Mouse (Mus musculus) layer of hippocampus, adult 9-10 months (tissue): Measurements from ENCODE around the gene Lingo1.

Experiments
- DNase-seq: peaks from one replicate; pipeline ENCODE4 v3.0.0; 2022; ENCODE audit warnings: low spot score

The Lingo1 gene

DNA sequence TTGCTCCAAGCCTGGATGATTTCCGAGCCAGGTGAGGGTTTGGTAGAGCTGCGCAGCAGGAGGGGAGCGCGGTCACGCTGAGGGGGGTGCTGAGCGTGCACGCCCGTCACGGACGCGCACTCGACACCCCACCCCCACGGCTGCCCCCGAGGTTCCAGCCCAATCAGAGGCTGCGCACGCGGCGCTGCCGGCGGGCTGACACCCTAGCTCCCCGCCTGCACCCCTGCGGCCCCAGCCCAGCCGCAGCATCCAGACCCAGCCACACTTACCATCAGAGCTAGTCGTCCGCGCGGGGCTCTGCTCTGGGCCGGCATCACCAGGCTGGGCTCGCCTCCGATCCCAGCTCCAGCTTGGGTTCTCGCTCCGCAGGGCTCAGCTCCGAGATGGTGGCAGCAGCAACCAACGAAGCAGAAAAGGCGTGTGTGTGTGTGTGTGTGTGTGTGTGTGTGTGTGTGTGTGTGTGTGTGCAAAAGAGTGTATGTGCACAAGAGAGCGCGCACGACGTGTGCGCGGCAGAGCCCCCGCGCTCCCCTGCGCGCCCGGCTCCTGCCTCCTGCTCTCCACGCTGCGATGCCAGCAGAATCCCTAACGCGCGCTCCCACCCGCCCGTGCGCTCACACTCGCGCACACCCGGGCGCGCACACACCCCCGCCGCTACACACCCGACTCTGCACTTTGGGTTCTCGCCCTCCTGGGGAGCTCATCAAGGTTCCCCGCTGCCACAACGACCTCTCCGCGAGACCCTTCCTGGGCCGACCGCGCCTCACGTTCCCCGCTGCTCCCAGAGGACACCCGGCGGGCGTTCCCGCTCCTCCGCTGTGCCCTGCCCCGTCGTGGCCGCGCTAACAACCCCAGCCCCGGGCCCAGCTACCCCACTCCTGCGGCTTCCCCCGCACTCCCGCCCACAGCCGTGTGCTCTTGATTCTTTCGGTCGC is at the start of gene Lingo1:
TSS of gene Lingo1 (minus strand) at position 748 of the 935 bp plus-strand sequence.
- DNase-seq = no peak

DNA sequence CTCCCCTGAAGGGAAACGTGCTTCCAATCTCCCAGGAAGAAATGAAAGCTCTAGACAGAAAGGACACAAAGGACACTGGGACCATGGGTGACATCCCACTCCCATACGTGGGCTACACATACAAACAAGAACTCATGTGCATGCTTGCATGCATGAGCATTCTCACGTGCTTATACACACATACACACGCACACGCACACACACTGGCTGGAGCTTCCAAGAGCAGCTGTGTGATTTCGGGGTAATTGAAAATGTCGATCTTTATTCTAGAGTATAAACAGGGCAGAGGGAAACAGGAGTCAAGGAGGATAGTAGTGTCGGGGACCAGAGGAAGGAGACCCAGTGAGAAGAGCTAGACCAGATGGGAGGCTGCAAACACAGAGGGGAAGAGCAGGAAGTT is 48.4 kb upstream of the Lingo1 start:
- no peak for DNase-seq

DNA sequence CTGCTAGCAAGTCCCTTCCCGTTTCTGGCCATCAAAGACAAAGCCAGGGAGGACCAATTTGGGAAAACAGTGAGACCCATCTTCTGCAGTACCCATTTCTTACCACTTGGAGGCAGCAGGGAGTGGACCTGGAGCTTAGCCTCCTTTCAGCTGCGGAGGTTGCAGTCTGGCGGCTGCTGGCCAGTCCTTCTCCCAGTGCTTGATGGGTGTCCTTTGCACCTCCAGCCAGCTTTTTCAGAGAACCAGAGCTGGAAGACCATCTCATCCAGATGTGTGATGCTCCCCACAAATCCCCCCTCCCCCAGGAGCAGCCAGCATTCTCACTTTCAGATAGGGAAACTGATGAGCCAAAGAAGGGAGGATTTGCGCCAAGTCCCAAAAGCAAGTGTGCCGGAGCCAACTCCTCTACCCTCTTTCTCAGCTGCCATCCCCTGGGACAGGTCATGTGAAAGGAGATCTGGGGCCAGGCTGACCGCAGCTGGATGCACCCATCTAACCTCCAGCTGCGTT is 47.5 kb upstream of the Lingo1 start:
- peak; percentile 58 for DNase-seq

DNA sequence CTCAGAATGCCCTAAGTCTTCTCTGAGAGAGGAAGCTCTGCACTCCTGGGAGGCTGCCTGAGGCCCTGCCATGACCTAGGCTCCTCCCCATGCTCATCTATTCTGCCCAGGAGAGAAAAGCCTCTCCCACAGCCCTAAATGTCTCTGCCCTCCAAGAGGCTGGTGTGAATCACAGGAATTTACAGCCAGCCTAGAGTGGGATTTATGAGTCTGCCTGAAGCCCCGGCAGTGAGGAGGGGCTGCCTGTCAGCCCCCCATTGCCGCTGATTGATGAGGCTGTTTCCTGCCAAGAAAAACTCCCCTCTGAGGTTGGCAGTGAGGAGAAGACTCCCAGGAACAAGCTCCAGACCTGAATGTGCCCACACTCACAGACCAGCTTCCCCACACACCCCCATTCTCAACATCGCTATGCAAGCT is 46.0 kb upstream of the Lingo1 start:
- no peak for DNase-seq

DNA sequence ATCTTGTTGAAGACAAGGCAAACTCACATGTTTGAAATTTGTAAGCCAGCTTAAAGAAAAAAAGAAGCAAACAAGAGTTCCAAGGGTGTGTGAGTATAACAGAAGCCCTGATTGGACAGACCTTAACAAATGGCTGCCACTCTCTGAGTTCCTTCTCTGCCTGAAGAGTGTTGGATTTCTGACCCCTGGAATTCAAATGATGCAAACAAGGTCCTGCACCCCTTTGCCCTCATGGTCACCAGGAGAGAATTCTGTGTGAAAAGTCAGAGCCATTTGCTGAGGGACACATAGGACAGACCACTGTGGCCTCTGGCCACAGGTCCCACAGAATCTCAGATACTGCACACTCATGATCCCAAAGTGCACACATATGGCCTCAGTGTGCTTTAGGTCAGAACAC is 45.6 kb upstream of the Lingo1 start:
- no peak for DNase-seq

DNA sequence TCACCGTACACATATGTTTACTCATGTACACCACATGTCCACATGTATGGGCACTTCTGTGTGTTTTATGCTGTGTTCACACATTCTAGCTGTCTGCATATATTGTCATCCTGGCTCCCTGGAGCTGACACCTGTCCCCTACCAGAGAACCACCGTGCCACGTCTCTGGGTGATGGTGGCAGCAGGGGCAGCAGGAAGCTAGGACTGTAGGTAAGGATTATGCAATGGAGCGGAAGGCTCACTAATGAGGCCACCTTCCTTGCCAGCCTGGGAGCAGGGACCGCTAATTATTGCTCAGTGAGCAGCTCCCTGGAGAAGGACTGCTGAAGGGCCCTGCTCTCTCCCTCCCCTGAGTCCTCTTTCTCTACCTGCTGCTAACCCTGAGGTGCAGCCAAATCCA is 44.5 kb upstream of the Lingo1 start:
- DNase-seq = no peak

DNA sequence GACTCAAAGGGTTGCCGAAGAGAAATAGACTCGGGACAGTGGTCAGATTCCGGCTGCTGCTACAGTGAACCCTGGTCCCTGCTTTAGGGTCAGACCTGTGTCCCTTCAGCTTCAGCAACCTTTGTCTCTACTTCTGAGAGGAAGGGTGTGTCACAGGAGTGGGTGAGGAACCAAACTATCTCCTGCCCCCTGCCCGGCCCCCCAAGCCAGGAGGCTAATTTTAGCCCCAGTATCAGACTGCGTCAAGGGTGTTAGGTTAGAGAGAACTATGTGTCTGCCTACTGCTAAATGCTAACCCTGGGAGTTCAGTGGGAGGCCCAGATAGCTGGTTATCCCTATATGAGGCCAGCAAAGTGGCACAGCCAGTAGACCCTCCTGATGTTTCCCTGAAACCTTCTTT is 38.9 kb upstream of the Lingo1 start:
- no peak for DNase-seq

DNA sequence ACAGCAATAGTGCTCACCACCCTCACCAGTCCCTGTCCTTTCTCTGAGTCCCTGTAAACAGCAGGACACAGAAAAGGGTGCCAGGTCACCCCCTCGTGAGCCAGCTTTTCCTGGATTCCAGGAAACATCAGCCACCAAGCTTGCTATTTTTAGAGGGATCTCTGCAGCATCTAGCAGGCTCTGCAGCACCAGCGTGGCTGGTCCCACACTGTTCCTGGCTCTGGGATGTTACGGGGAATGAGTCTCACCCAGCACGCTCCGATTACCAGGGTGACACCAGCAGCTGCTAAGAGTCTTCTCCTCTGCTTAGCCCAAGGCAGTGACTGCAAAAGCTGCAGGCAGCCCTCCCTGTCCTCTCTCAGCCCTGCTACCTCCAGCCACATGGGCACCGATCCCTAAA is 36.6 kb upstream of the Lingo1 start:
- DNase-seq = no peak

DNA sequence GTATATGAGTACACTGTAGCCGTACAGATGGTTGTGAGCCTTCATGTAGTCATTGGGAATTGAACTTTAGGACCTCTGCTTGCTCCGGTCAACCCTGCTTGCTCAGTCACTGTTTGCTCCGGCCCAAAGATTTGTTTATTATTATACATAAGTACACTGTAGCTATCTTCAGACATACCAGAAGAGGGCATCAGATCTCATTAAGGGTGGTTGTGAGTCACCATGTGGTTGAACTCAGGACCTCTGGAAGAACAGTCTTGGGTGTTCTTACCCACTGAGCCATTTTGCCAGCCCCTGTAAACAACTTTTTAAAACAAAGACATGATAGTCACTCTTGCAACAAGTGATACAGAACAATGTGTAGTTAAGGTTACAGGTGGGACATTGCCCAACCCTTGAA is 35.6 kb upstream of the Lingo1 start:
- no peak for DNase-seq

DNA sequence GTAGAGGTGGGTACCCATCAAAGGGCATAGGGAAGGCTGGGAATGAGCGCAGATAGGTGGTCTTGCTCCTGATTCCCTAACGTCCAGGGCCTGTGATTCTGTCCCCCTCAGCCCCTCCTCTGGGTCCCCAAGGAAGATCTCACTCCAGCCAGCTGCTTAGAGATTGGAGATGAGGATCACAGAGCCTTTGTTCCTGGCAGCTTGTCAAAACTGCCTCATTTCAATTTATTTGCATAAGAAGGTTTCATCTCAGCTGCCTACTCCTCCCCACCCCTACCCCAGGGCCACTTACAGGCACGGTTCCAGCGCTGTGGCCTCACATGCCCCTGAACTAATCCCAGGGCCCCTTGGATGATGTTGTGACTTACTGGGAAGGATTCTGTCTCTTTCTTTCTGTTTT is 33.9 kb upstream of the Lingo1 start:
- DNase-seq = no peak

DNA sequence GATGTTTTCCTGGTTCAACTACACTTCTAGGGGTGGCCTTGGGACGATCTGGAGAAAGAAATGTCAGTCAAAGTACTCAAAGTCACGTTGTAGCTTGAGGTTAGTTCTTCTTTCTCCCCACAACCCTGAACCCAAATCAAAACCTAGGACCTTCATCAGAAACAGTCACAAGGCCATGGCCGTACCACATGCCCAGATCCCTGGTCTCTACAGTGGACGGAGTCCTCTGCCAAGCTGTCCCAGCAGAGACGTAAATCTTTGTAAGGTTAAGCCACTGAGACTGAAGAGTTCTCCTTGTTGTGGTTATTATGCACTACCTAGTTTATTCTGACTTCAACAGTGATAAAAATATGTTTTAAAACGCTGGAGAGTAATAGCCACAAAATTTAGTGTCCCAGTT is 32.6 kb upstream of the Lingo1 start:
- DNase-seq = no peak

DNA sequence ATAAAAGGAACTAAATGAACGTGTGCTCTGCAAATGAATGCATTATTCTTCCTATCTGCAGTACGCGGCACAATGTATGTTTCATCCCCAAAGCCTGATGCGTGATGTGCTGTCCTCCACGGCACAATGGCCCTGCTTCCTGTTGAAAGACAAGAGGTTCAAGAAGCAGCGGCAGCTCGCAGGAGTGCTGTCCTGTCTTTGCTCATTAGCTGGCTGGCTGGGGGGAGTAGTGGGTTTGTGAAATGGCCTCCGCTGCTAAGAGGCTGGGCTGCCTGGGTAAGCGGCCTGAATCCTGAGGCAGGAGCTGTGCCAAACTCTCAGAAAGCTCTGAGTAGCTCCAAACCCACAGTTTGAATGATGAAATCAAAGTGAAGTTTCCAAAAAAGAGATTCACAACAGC is 31.9 kb upstream of the Lingo1 start:
- no peak for DNase-seq

DNA sequence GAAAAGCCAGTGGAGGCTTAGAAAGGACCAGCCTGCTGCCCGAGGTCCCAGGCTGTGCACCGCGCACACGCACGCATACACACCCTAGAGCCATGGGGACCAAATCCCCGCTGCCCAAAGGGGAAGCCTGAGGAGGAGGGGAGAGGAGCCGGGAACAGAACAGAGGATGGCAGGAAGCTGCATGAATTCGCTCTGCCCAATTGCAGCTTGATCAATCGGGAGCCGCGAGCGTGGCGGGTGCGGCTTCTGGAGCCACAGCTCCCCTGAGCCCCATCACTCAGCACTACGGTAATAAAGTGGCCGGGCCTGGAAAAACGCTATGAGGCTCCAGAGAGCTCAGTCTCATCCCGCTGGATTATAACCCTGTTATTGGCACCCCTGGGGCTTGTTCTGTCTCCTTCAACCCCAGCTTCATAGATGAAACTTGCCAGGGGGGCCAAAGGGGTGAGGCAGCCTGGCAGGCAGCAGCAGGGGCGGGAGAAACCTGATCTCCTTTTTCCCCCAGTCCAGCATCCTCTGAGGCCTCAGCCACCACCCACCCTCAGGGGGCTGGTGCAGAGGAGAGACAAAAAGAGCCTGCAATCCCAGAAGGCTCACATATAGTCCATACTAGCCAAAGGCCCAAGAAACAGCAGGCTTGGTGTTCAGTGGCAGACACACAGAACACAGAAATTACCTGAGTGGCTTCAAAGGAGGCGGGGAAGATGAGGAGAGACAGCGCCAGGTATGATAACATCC is 29.4 kb upstream of the Lingo1 start:
- DNase-seq = no peak

DNA sequence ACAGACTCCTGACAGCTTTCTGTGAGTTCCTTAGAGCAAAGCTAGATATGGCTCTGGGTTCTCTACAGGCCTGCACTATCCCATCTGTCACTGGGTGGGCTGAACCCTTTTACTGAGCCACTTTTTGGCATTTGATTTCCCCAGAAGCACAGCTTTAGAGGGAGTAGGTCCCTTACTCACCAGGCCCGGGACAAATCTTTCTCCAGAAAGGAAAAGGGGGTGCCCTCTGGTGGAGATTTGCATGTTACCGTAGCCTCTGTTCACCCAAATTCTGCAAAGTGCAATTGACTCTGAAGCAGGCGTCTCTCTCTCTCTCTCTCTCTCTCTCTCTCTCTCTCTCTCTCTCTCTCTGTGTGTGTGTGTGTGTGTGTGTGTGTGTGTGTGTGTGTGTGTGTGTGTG is 28.6 kb upstream of the Lingo1 start:
- no peak for DNase-seq

DNA sequence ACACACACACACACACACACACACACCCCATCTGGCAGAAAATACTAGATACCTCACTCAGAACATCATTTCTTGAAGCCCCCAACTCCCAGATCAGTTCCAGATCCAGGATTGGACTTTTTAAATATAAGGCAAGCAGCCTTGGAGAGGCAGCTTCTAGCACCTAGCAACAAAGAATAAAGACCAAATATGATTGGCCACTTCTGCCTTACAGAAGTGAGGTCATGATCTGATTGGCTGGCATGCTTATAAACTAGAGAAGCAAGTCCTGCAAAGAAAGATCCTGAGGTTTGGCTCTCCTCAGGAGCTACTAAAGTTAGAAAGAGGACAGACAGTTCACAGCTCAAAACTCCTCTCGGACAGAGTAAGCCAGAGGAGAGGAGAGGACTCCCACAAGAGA is 14.6 kb upstream of the Lingo1 start:
- DNase-seq = no peak

DNA sequence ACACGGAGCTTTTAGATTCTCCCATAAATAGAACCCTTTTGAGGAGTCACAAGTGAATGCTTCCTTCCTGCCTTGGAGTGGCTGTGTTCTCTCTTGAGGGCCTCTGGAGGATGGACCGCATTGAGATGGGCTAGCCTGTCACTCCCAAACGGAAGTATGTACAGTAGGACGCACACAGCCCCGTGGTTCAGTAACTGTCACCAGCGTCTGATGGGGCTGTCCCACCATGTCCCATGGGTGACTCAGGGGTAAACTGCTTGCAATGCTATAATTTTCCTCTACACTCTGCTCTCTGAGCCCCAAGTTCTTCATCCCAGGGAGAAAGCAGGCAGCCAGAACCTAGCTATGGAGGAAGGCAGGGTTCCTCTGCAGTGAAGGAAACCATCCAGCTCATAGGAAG is 11.7 kb upstream of the Lingo1 start:
- no peak for DNase-seq

DNA sequence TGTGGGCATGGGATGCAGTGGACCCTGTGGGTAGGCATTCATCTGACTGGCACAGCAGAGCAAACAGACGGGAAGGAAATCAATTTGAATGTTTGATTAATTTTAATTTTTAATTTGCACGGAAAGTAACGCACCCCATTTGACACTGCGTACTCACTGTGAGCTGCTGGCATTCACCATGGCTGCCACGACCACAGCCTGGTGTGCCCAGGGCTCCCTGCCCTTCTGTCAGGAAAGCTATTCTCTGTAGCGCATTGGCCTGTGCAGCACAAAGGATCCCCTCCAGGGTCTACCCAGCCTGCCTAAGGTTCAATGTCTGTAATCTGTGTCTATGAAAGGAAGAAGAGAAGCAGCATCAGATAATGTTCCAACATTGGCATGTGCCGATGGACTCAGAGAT is 6.9 kb upstream of the Lingo1 start:
- no peak for DNase-seq

DNA sequence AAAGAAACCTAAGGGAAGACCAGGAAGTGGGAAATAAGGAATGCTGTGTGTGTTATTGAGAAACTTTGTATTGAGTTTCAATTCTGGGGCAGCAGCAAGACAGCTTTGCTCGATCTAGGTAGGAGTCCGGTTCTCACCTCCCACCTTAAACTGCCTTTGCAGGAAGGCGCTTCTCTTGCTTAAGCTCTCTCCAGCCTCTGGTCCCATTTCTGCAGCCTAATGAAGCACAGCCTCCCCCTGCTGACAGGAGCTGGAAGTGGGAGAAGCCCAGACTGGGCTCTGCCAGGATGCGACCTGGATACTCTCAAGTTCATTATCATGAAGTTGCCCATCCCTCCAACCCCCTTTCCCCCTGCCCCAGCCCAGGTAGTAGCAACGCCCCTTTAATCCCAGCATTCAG is 1.6 kb upstream of the Lingo1 start:
- DNase-seq = no peak

DNA sequence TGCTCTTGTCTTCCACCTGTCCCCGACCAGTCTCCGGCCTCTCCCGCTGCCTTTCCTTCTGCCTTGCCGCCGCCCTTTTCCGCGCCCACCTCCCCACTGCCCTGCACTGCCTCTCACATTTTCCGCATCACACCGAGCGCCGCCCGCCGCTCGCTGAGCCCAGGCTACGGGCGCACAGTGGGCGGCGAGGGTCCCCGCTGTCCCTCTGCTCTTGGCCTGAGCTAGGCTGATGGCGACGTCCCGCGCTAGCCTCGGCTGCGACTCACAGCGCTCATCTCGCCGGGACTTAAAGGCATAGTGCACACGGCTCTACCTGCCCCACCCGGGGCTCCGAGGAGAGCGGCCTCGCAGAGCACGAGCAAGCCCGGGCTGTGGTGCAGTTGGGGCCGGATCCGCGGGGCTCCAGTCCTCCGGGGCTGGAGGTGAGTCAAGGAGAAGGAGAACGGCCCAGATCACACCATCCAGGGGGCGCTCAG is 426 bp upstream of the Lingo1 start:
- DNase-seq = no peak

DNA sequence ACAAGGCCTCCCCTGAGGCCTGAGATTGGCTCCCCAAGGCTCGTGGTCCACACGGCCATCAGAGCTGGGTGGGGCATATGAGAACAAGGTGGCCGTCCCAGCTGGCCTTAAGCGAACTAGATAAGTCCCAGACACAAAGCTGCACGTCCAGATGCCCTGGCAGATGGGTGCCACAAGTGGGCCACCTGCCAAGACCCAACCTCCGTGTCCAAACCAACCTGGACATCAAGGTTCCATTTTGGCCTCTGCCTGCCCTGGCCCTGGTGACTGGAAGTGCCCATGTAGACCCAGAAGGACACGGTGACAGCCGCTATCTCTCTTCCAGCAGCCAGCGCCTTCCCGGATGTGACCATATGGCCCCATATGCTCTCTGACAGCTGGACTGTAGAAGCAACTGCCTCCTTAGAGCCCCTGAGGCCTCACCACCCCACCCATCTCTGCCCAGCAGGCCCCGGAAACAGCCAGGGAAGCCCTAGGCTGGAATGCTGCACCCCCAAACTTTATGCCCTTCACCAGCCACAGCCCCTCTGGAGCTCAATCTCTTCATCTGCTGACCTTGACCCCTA is 4.5 kb downstream of the Lingo1 start:
- DNase-seq = no peak

DNA sequence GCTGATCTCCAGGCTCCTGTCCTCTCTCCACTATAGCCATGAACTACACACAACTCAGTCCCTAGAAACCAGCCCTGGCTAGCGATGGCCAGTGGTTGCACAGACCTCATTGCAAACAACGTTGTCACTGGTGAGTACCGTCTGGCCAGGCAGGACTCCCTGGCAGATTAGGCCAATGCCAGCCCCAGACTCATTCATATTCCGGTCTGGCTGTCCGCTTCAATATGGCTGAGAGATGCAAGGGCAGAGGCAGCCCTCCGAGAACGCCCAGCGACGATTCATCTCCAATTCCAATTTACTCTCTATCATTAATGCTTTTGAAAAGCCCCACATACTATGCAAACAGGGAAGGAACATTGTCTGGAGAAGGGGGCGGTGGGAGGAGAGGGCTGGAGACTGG is 11.7 kb downstream of the Lingo1 start:
- no peak for DNase-seq

DNA sequence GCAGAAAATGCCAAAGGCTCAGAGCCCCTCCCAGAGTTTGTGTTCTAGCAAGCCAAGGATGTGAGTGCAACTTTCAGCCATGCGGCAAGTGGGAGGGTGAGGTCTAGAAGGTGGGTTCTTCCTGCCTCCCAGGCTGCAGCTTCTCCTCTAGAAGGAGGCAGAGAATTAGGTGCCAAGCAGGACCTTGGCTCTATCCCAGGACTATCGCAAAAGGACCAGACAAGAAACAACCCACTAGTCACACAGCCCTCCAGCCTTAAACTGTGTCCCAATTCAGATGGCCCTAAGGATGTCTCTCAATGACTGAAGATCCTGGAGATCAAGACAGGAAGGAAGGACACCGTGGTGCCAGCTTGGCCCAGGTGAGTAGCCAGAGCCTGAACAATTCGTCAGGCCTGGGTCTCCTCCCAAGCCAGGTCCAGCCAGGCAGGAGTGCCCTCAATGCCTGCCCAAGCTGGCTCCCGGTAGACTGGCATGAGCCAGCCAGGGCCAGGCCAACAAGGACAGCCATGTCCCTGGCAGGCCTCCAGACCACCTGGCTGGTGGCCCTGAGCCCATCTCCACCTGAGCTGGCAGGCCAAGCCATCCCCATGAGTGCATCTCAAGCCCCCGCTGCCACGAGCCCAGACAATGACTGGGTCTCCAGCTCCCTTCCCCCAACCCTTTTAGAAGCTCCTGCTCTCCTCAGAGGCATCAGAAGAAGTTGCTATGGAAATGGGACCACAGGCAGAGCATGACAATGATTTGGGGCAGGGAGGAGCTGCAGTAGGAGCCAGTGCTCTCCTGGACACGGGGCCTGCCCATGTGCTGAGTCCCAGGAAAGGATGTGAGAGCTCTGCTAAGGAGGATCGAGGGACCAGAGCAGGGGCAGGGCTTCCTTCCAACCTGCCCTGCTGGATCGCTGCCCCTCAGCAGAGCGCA is 19.1 kb downstream of the Lingo1 start:
- DNase-seq = no peak
